Mouse (Mus musculus) c-Kit-positive CD71-positive TER-119-negative erythroid progenitor cells, embryonic 14.5 days (primary cell): ENCODE measurements around the gene Rgsl1.

ENCODE experiments used
- DNase-seq: peaks from one replicate; pipeline ENCODE4 v3.0.0-alpha.2; 2013; ENCODE audit warnings: low read depth

Gene Rgsl1

GRCm38 (mm10) chr1:153740145-153740544 lies 103.8 kb downstream of the Rgsl1 start, which contains the start of gene Rgs16:
Gene Rgs16 (plus strand): TSS chr1:153740349.
- no peak for DNase-seq

- DNase-seq: no peak
Observed at GRCm38 (mm10) chr1:153739437-153740015, 104.4 kb downstream of the Rgsl1 start.

GRCm38 (mm10) chr1:153737101-153738085 lies 106.5 kb downstream of the Rgsl1 start:
- DNase-seq: no peak

- DNase-seq: no peak
Observed at GRCm38 (mm10) chr1:153736096-153736495, 107.8 kb downstream of the Rgsl1 start.

GRCm38 (mm10) chr1:153734866-153735265 lies 109.1 kb downstream of the Rgsl1 start:
- no peak for DNase-seq

- no peak for DNase-seq
Observed at GRCm38 (mm10) chr1:153733181-153733580, 110.8 kb downstream of the Rgsl1 start.

GRCm38 (mm10) chr1:153730671-153731070 lies 113.3 kb downstream of the Rgsl1 start:
- no peak for DNase-seq

- no peak for DNase-seq
Observed at GRCm38 (mm10) chr1:153729806-153730205, 114.1 kb downstream of the Rgsl1 start.
